Mouse (Mus musculus) lung, postnatal 0 days (tissue): ENCODE measurements around the gene Arpp21.
"Not testable (repeated sequence)": the region's sequence is repeated elsewhere in the genome, so short reads cannot be mapped to it uniquely, and the experiment has no call there.

ENCODE experiments used
- CTCF ChIP-seq: IDR thresholded peaks from 2 replicates; pipeline ENCODE4 v1.5.1; 2016; ENCODE audit warnings: antibody characterized with exemption, mild to moderate bottlenecking
- EP300 ChIP-seq: IDR thresholded peaks from 2 replicates; pipeline ENCODE4 v1.6.1; 2016; ENCODE audit warnings: antibody characterized with exemption, mild to moderate bottlenecking, control low read depth

GRCm38 (mm10) chr9:112033840-112034239, 201.9 kb downstream of the Arpp21 start:
- not testable (repeated sequence) for TF ChIP-seq CTCF, EP300
